Mouse (Mus musculus) midbrain, embryonic 11.5 days (tissue): Measurements from ENCODE around the gene Dpp6. TPM values are rescaled to one million over a fixed set of nuclear protein-coding genes. Genes with fewer than 3 reads are reported as not detected.

Experiments
- ATAC-seq: fragments of 200-750 bp; cut with Nextera tagmentation; 2 replicates; pipeline ENCODE4 v1.8.0; 2017; ENCODE audit warnings: moderate TSS enrichment, moderate library complexity; ENCODE audit not compliant: low FRiP score
- DNase-seq: peaks from one replicate; pipeline ENCODE4 v3.0.0; 2015; ENCODE audit warnings: low spot score; ENCODE audit errors: missing footprints
- H3K27ac ChIP-seq: fragments of 300-500 bp; sonication (generic); 2 replicates; pipeline ENCODE4 v1.5.1; 2014; ENCODE audit warnings: low read depth, low read length
- H3K27me3 ChIP-seq: fragments of 300-500 bp; sonication (generic); 2 replicates; pipeline ENCODE4 v1.6.1; 2014; ENCODE audit warnings: mild to moderate bottlenecking, low read length, moderate library complexity, mixed read lengths; ENCODE audit not compliant: control insufficient read depth, insufficient read depth
- H3K36me3 ChIP-seq: fragments of 300-500 bp; sonication (generic); 2 replicates; pipeline ENCODE4 v1.6.1; 2014; ENCODE audit warnings: mild to moderate bottlenecking, low read length, moderate library complexity, mixed read lengths; ENCODE audit not compliant: control insufficient read depth, insufficient read depth
- H3K4me1 ChIP-seq: fragments of 300-500 bp; sonication (generic); 2 replicates; pipeline ENCODE4 v1.6.1; 2014; ENCODE audit warnings: low read length; ENCODE audit not compliant: control insufficient read depth, insufficient read depth
- H3K4me2 ChIP-seq: fragments of 300-500 bp; sonication (generic); 2 replicates; pipeline ENCODE4 v1.6.1; 2014; ENCODE audit warnings: mild to moderate bottlenecking, moderate library complexity
- H3K4me3 ChIP-seq: fragments of 300-500 bp; sonication (generic); 2 replicates; pipeline ENCODE4 v1.5.1; 2014; ENCODE audit warnings: low read depth, low read length
- H3K9ac ChIP-seq: fragments of 300-500 bp; sonication (generic); 2 replicates; pipeline ENCODE4 v1.6.1; 2014; ENCODE audit warnings: low read length
- H3K9me3 ChIP-seq: fragments of 300-500 bp; sonication (generic); 2 replicates; pipeline ENCODE4 v1.6.1; 2016; ENCODE audit warnings: low read length; ENCODE audit not compliant: control insufficient read depth
- WGBS: fragments of 180-500 bp; shearing (Covaris S2); extraction: QIAGEN DNeasy Blood & Tissue Kit; methylation state at CpG from one replicate; pipeline ENCODE4 v1.1.7; 2014; 5-methylcytosine and 5-hydroxymethylcytosine counted together
- polyA plus RNA-seq: library from polyadenylated mRNA; unstranded; fragments of >200 nt; fragmentation: Nextera tagmentation; extraction: Ambion mirVana; gene quantifications from 2 replicates; pipeline ENCODE4 v1.2.1, GENCODE M21; 2014

The Dpp6 gene
- polyA plus RNA-seq, 1 experiment from 2014 or later: 13.4 TPM

DNA sequence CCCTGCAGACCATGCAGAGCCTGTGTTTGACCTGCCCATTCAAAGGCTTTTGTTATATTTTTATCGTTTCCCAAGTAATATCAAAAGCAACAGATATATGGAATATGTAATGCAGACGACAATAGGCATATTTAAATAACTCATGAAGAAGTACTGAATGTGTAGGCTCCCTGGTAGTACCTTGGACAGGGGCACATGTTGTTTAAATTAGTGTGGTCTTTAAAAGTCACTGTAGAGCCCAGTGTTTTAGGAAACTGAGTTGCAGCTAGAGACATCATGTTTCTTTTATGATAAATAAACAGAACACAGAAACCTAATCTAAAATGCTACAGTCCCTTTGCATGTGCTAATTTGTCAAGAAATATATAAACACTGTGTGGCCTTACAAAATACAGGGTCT is 403.1 kb downstream of the Dpp6 start:
- WGBS: 80% methylated on average over 2 of the region's 2 CpGs
- no peaks in the 10 kb centered on the region for H3K36me3 ChIP-seq
- no peak for ATAC-seq

DNA sequence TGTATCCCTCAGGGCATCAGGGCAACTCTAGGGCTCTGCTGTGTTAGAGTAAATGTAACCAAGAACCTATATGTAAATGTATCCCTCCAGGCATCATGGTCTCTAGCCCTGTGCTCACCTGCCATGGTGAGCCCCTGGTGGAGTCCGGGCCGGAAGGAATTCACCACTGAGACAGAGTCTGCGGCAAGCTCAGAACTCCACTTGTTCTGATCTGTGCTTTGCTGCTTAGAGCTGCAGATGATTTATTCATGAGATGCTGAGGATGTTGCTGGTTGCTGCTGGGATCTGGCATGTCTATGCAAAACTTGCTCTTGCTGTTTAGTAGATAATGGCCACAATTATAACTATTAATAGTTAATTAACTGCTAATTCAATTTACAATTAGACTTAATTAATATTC is 425.1 kb downstream of the Dpp6 start:
- ATAC-seq (no peak), DNase-seq (no peak)
- Histone ChIP-seq H3K27ac (no peak overlapping the region), H3K9ac (no peak overlapping the region), H3K36me3 (no peaks in the 10 kb centered on the region), H3K4me2 (no peak overlapping the region), H3K9me3 (no peaks in the 10 kb centered on the region), H3K4me3 (no peak overlapping the region), H3K27me3 (no peaks in the 10 kb centered on the region), H3K4me1 (no peaks in the 10 kb centered on the region)
- 67% methylated on average over 3 of the region's 3 CpGs for WGBS

More for the DNA sequence above, 403.1 kb downstream of the Dpp6 start:
- H3K4me1 ChIP-seq: no peaks in the 10 kb centered on the region
- no peaks in the 10 kb centered on the region for H3K9me3 ChIP-seq
- no peak overlapping the region for H3K9ac ChIP-seq
- H3K4me2 ChIP-seq: no peak overlapping the region
- no peak overlapping the region for H3K4me3 ChIP-seq
- no peak for DNase-seq
- H3K27ac ChIP-seq: no peak overlapping the region
- no peaks in the 10 kb centered on the region for H3K27me3 ChIP-seq

DNA sequence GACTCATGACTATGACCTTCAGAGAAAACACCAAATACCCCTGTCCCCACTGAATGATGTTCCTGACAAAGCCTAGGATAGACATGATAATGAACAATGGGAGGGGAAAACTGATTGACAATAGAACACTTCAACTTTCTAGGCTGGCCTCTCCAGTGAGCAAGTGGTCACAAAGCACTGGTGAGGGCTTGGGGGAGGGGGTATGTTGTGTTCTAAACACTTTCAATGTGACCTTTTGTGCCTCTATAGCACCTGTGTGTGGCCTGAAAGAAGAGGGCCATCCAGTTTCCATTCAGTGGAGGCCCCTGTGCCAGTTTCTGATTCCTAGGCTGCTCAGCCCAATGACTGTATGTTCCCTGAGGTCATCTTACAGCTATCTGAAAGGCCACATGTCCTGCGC is 426.2 kb downstream of the Dpp6 start:
- no peaks in the 10 kb centered on the region for H3K36me3 ChIP-seq
- H3K9me3 ChIP-seq: no peaks in the 10 kb centered on the region
- H3K27me3 ChIP-seq: no peaks in the 10 kb centered on the region
- ATAC-seq (no peak), DNase-seq (no peak)
- no peaks in the 10 kb centered on the region for H3K4me1 ChIP-seq
- H3K27ac ChIP-seq: no peak overlapping the region
- H3K4me2 ChIP-seq: no peak overlapping the region
- H3K9ac ChIP-seq: no peak overlapping the region
- WGBS: 95% methylated on average over 1 of the region's 1 CpGs
- H3K4me3 ChIP-seq: no peak overlapping the region

DNA sequence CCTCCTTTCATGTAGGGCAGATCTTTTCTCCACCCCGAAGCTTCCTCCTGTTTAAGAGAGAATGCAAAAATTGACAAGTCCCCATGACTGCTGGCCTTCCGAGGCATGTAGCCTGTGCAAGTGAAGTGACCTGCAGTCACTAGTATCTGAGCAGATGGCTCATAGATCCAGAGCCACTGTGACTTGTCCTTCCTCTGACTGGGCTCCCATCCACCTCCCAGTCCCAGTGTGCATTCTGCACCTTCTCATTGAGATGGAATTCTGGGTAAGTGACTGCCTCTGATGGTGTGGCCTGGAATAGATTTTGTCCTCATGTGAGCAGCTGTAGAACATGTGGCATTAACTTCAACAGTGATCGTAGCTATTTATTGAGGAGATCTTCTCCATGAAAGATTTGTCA is 430.8 kb downstream of the Dpp6 start:
- 93% methylated on average over 3 of the region's 3 CpGs for WGBS
- no peaks in the 10 kb centered on the region for H3K4me1 ChIP-seq

DNA sequence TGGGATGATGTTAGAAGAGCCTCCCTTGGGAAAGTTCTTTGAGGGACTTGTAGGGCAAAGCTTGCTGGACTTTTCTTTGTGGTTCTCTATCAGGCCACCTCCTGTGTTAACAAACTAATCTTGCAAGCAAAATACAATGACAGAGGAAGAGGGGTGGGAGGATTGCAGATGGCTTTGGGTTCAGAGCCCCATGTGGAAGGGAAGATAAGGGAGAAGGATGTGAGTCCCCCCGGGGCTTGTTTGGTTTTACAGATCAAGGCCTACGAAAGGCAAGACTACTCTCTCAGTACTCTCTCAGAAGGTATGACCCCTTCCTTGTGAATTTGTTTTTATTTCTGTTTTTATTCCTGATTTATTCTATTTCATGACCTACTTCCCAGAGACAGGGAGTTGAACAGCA is 431.7 kb downstream of the Dpp6 start:
- ATAC-seq: no peak
- H3K4me1 ChIP-seq: no peaks in the 10 kb centered on the region
- 74% methylated on average over 2 of the region's 2 CpGs for WGBS

More for the DNA sequence above, 430.8 kb downstream of the Dpp6 start:
- H3K27ac ChIP-seq: no peak overlapping the region
- no peak overlapping the region for H3K9ac ChIP-seq
- DNase-seq: no peak
- no peaks in the 10 kb centered on the region; the same call in 1 of the 2 replicates for H3K9me3 ChIP-seq
- H3K36me3 ChIP-seq: no peaks in the 10 kb centered on the region
- H3K27me3 ChIP-seq: no peaks in the 10 kb centered on the region
- H3K4me3 ChIP-seq: no peak overlapping the region
- H3K4me2 ChIP-seq: no peak overlapping the region
- ATAC-seq: no peak

DNA sequence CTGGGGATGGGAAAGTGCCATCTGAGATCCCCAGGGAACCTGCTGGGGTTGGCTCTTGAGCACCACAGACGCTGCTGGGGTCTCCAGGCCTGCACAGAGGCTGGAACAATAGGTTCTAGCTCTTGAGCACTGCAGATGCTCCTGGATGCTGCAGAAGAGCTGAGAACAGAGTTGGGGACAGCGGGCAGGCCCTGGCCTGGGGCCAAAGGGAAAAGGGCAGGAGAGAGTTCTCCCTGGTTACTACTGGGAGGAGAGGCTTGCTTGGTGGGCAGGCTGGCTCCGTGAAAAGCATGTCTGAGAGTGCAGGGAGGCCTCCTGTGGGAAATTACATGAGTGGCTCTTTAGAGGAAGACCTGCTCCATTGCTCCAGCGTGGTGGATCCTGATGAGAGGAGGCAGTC is 432.9 kb downstream of the Dpp6 start:
- no peak for DNase-seq
- H3K27ac ChIP-seq: no peak overlapping the region
- no peak overlapping the region for H3K4me2 ChIP-seq
- no peaks in the 10 kb centered on the region for H3K27me3 ChIP-seq
- WGBS: 69% methylated on average over 4 of the region's 4 CpGs
- H3K4me3 ChIP-seq: no peak overlapping the region
- no peaks in the 10 kb centered on the region for H3K4me1 ChIP-seq
- no peaks in the 10 kb centered on the region; the same call in 1 of the 2 replicates for H3K9me3 ChIP-seq
- no peaks in the 10 kb centered on the region for H3K36me3 ChIP-seq
- no peak overlapping the region for H3K9ac ChIP-seq
- ATAC-seq: no peak

More for the DNA sequence above, 431.7 kb downstream of the Dpp6 start:
- H3K4me2 ChIP-seq: no peak overlapping the region
- no peaks in the 10 kb centered on the region for H3K36me3 ChIP-seq
- DNase-seq: no peak
- no peak overlapping the region for H3K27ac ChIP-seq
- H3K4me3 ChIP-seq: no peak overlapping the region
- H3K27me3 ChIP-seq: no peaks in the 10 kb centered on the region
- no peak overlapping the region for H3K9ac ChIP-seq
- H3K9me3 ChIP-seq: no peaks in the 10 kb centered on the region; the same call in 1 of the 2 replicates

DNA sequence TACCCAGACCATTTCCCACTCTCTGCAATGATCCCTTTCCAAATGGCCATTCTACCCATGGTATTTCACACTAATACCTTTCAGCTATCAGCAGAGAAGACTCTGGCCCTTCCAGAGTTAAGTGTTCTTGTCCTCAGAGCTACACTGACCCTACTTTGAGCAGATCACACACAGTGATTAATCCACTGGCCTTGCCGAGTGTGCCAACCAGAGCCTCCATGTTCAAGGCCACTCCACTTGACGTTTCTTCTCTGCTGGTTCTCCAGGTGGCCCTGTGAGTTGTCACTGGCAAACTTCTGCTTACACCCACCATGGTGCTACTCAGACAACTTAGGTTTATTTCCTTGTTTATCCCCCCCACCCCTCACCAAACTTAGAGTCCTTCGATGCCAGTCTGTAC is 433.9 kb downstream of the Dpp6 start:
- 89% methylated on average over 3 of the region's 3 CpGs for WGBS

DNA sequence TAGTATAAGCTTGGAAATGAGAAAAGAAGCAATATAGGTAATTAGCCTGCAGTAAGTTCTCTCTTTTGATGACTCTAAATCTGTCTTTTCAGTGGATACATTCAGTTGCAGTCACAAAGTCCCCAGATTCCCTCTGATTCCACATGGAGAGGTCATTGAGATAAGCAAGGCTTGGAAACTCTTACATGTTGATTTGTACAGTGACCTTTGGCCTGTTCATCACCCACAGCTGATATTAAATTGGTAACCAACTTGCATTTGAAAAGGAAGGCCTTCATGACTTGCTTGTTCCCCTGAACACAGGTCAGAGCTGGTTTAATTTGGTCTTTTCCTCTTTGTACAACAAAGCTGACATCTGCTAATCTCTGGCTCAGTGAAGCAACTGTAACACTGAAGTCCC is 434.4 kb downstream of the Dpp6 start:
- ATAC-seq (no peak), DNase-seq (no peak)
- Histone ChIP-seq H3K36me3 (no peaks in the 10 kb centered on the region), H3K4me2 (no peak overlapping the region), H3K27me3 (no peaks in the 10 kb centered on the region), H3K9me3 (no peaks in the 10 kb centered on the region; the same call in 1 of the 2 replicates), H3K4me3 (no peak overlapping the region), H3K9ac (no peak overlapping the region), H3K27ac (no peak overlapping the region), H3K4me1 (no peaks in the 10 kb centered on the region)

More for the DNA sequence above, 433.9 kb downstream of the Dpp6 start:
- H3K27ac ChIP-seq: no peak overlapping the region
- no peak overlapping the region for H3K4me2 ChIP-seq
- no peaks in the 10 kb centered on the region for H3K4me1 ChIP-seq
- H3K27me3 ChIP-seq: no peaks in the 10 kb centered on the region
- H3K9ac ChIP-seq: no peak overlapping the region
- H3K9me3 ChIP-seq: no peaks in the 10 kb centered on the region; the same call in 1 of the 2 replicates
- no peaks in the 10 kb centered on the region for H3K36me3 ChIP-seq
- no peak overlapping the region for H3K4me3 ChIP-seq
- ATAC-seq: no peak
- DNase-seq: no peak

DNA sequence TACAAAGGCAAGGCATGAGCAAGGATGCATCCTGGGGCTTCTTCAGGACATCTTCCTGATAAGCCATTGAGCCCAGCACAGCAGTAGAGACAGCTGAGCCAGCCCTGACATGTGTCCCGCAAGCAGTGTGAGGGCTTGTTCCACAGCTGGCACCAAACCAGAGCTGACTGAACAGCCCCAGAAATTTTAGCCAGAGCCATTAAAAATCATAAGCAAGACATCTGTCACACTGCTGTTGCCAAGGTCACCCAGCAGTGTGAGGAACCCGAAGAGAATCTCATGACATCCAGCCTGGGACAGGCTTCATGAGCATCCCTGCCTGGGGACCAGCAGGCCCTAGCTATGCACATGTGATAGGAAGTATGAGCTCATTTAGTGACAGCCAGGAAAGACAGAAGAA is 438.2 kb downstream of the Dpp6 start:
- ATAC-seq: no peak
- Histone ChIP-seq H3K4me1 (no peaks in the 10 kb centered on the region), H3K4me3 (no peak overlapping the region), H3K4me2 (no peak overlapping the region), H3K9me3 (no peaks in the 10 kb centered on the region; the same call in 1 of the 2 replicates), H3K27me3 (no peaks in the 10 kb centered on the region), H3K9ac (no peak overlapping the region), H3K27ac (no peak overlapping the region), H3K36me3 (no peaks in the 10 kb centered on the region)
- no peak for DNase-seq
- 91% methylated on average over 2 of the region's 2 CpGs for WGBS

DNA sequence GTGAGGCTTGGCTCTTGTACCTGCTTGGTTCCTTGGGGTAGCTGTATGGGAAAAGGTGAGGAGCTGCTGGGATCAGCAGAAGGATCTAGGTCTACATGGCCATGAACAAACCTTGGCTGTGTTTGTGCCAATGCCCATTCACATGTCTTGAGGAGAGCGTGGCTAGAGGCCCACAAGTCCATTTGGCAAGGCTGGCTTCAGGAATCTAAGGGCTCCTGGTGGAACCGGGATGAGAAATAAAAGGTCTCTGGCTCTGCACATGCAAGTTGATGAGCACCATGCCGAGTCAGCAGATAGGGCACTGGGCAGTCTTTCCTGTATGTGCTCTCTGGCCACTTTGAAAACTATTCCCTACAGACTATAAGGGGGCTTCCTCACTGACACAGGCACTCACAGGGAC is 441.6 kb downstream of the Dpp6 start:
- Histone ChIP-seq H3K4me1 (peaks cover 10% of the 10 kb centered on the region; the same call in 1 of the 2 replicates), H3K36me3 (no peaks in the 10 kb centered on the region), H3K27me3 (no peaks in the 10 kb centered on the region), H3K27ac (no peak overlapping the region), H3K9ac (no peak overlapping the region), H3K4me3 (no peak overlapping the region), H3K9me3 (no peaks in the 10 kb centered on the region), H3K4me2 (no peak overlapping the region)
- 88% methylated on average over 3 of the region's 3 CpGs for WGBS
- ATAC-seq: no peak
- no peak for DNase-seq
